Mouse (Mus musculus) adrenal gland, adult (tissue): ENCODE results near the gene Olfr1335.
A peak's percentile ranks its signal among the peaks of the same experiment; 100 is the strongest.

ENCODE experiments used
- DNase-seq, 2 experiments: peaks; one replicate each; pipeline ENCODE4 v3.0.0; 2022 to 2023; ENCODE audit warnings: low spot score in 1 of 2; ENCODE audit not compliant: inconsistent age in 2 of 2

The Olfr1335 gene

GRCm38 (mm10) chr4:118809844-118810243 is at the start of gene Olfr1335:
Gene Olfr1335 (minus strand): TSS chr4:118809944.
- DNase-seq: no peak

GRCm38 (mm10) chr4:118836179-118836578 is 26.4 kb upstream of the Olfr1335 start, which contains the start of gene Olfr1333:
Gene Olfr1333 (minus strand): TSS chr4:118836279.
- DNase-seq: no peak

GRCm38 (mm10) chr4:118818921-118819320 is 9.2 kb upstream of the Olfr1335 start:
- DNase-seq: no peak

DNA sequence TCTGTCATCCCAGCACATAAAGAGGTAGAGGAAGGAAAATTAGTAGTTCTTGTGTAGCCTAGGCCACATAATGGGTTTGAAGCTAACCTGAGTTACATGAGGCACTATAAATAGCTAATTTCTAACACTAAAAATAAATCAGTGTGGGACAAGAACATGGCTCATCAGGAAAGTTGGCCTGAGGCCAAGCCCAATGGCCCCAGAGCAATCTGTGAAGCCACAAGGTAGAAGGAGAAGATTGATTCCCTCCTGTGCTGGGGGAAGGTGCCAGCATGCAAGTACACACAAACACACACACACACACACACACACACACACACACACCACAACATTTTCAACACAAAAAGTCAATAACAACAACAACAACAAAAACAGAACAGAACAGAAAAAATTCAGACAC is 16.9 kb downstream of the Olfr1335 start:
- DNase-seq: peak in 1 of 2 experiments; percentile 18

DNA sequence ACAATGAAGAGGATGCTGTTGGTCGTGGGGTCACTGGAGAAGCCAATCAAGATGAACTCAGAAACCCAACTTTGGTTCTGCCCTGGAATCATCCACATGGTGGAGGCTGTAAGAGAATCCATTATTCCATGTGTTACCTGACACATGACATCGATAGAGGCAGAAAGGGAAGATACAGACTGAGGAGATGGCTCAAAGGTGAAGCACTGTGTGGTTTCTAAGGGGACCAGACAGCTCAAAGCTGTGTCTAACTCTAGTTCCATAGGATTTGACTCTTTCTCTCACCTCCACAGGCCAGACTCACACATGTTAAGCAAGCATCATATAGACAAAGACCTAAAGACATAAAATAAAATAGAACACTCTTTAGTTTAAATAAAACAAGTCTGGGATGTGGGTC is 27.3 kb downstream of the Olfr1335 start, which contains the start of gene Olfr1337:
Gene Olfr1337 (minus strand): TSS at position 101 of the 400 bp plus-strand sequence.
- no peak for DNase-seq
